Mouse (Mus musculus): Measurements from ENCODE around the gene St3gal3.

St3gal3 gene

DNA sequence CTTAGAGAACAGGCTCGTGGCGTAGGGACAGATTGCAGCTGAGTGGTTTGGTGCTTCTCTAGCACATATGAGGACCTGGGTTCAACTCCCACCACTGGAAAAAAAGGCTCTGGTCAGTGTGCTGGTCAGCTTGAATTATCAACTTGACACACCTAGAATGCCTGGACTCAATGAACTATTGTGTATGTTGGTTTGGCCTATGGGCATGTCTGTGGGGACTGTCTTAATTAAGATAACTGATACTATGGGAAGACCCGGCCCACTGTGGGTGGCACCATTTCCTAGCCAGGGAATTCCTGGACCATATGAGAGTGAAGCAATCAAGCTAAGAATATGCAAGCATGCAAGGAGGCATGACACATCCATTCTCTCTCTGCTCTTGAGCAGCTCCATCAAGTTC, 150.5 kb downstream of the St3gal3 start:
- no peak for DNase-seq (ENCODE audit: low spot score)

DNA sequence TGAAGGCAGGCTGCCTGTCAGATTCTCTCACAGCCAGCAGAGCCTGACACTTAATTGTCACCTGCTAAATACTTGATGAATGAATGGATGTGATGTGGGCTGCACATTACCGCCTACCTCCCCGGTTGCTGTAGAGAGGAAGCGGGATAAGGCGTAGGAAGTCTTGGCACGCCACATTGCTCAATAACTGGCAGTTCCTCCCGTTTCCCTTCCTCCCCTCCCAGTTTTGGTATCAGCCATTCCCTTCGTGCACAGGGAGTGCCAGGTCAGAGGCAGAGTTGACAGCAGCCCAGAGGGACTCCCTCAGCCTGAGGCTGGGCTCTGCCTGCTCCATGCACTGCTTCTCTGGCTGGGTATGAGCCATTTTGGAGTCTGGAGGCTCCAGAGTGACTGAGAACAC, 152.0 kb downstream of the St3gal3 start:
- peak; percentile 60 for DNase-seq (ENCODE audit: low spot score)

DNA sequence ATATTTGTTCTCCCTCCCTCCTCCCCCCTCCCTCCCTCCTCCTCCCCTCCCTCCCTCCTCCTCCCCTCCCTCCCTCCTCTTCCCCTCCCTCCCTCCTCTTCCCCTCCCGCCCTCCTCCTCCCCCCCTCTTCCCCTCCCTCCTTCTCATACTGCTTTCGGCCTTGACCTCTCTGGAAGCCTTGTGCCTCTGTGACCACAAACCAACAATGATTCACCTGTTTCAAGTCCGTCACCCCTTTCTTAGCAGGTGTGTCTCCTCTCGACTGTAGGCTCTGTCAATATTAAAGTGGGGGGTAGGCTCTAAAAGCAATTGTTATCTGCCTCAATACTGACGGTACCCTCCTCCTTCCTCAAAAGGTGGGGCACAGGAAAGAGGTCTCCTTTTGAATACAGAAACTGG, 153.2 kb downstream of the St3gal3 start:
- DNase-seq (ENCODE audit: low spot score), result no peak

DNA sequence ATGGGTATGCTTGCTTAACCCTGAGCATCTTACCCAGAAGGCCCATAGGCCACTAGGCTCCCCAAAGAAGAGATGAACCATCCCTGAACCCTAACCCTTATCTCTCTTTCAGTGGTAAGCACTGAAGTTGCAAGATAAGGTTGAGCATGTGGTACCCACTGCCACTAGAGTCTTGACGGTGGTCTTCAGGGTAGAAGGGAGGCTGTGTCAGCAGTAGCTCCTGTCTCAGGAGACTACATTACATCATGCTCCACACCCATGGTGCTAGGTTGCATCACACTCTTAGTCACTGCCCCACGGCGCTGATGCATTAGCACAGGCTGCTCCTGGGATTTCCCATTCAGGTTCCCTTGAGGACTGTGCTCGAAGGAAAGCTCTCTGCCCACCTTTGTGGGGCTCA, 154.6 kb downstream of the St3gal3 start:
- DNase-seq (ENCODE audit: low spot score), result no peak

DNA sequence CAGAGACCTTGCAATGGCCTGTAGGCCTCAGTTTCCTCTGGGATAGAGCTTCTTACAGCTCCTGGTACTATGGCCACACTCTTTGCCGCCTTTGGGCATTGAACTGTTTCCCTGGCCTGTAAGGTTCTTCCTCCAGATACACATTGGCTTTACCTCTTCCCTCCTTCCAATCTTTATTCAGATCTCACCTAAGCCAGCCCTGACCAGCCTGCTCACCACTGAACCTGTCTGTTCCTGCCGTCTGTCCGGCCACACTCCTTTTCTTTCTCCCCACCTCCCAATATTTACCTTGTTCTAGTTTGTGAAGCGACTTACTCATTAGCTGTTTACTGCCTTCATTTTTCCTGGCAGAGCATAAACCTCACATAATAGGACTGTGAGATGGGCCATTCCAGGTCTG, 155.5 kb downstream of the St3gal3 start:
- no peak for DNase-seq (ENCODE audit: low spot score)

DNA sequence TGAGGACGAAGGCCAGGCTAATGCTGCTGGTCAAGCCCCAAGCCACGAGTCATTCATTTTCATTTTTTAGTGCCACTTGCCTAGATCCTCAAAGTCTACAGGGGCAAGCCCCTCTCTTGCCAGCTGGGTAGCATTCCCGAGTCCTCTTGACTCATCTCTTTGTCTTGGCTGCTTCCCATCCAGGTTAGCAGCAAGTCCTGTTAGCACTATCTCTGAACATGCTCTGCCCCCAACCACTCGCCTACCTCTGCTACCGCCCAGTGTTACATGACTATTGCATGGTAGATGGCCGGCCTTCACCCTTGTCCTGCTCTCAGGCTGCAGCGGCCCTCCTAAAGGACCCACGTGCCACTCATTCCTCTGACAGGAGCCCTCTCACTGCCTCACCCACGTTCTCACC, 156.4 kb downstream of the St3gal3 start:
- DNase-seq (ENCODE audit: low spot score), result no peak

DNA sequence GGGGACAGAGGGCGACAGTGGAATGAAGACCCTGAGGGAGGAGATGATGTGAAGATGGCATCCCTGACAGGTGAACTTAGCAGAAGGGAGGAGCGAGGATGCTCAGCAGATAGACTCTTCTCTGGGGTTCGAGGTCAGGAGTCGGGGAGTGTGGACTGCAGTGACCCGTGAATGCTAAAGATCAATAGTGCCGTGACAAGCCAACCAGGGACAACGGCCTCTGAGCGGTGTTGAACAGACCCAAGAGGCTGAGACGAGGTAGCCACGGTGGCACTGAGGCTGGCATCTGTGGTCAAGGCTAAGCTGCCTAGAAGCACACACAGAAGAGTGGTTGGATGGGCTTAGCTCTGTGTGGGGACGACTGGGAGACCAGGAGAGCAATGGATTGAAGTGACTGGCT, 156.9 kb downstream of the St3gal3 start:
- no peak for DNase-seq (ENCODE audit: low spot score)

DNA sequence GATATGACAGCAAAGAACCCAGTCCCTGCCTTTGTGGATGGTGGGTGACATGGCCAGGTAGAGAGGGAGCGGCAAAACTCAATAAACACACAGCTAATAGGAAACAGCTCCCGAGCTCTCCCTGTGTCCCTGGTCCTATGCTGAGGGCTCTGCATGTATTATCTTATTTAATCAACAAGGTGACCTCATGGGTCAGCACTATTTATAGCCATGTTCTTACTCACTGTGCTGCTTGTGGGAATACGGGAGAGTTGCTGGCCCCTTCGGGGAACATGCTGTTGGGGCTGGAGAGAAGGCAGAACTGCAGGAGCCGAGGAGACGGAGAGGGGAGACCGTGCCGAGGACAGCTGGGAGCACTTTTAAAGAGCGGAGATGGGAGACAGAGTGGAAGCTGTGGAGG, 157.3 kb downstream of the St3gal3 start:
- no peak for DNase-seq (ENCODE audit: low spot score)

DNA sequence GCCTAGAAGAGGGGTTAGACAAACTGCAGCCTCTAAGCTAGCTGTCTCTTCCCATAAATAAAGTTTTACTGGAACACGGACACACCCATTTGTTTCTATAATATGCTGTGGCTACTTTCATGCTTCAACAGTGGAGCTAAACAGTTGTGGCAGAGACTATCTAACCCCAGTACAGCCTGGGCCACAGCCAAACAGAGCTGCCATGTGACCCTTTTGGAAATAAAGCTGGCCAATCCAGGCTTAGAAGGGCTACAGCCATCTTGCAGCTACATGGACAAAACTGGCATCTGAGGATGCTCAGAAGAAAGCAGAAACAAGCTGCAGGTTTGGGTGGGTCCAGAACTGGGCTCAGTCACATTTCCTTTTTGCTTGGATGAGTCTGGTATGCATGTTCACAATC, 158.9 kb downstream of the St3gal3 start:
- no peak for DNase-seq (ENCODE audit: low spot score)

DNA sequence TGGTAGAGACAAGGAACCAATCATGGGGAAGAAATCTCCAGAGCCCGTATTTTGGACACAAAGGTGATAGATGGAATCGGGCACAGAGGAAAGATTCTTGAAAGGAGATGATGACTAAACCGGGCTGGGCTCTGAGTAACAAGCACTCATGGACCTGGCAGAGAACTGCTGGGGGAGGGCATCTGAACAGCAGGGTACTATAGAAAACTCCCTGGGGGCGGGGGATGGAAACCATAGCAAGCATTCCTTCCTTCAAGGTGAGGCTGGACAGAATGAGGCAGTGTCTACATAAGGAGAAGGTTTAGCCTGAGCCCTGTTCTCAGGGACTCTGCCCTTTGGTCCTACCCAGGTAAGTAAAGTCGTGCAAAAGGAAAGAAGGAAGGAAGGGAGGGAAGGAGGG, 160.0 kb downstream of the St3gal3 start:
- DNase-seq (ENCODE audit: low spot score), result no peak

DNA sequence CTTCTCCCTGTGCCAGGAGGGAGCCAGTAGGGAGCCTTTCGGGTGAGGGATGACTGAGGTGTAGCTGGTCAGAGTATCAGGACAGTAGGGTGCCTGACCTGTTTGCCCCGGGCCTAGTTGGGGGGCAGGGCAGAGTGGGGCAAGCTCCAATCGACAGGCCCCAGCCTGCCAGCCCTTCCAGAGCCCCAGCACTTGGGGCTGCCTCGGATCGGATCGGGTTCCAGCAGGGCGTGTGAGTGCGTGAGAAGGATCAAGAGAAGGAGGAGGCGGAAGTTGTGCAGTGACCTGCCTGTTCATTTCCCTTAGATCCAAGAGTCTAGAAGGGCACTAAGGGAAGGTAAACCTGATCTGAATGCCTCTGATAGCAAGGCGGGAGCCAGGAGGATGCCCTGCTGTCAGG, 161.7 kb downstream of the St3gal3 start:
- no peak for DNase-seq (ENCODE audit: low spot score)

DNA sequence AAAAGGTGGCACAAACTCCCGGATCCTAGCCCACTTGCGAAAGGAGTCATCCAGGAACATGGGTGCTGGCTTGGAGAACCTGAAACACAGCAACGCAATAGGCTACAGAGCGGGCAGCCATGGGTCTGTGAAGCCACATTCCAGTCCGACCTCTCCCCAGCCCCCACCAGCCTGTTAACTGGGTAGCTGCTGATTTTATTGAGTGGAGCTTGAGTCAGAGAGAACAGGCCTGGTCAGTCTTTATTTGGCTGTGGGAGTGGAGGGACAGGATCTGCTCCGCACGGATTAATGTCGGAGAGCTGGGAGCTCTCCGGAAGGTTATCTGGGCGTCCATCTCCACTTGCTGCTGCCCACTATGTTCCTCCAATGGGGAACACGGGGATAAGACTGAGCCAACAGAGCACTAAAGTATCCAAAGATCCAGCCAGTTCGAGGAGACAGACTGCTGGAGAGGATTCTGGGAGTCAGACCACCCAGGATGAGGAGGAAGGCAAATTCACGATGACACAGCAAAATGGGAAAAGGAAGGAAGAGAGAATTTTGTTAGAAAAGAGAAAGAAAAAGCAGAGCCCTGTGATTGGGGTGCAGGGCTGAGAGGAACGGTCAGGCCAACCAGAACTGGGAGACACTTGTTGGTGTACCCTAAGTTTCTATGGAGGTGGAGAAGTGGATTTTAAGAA, 170.2 kb downstream of the St3gal3 start:
- DNase-seq (ENCODE audit: low spot score), result no peak

DNA sequence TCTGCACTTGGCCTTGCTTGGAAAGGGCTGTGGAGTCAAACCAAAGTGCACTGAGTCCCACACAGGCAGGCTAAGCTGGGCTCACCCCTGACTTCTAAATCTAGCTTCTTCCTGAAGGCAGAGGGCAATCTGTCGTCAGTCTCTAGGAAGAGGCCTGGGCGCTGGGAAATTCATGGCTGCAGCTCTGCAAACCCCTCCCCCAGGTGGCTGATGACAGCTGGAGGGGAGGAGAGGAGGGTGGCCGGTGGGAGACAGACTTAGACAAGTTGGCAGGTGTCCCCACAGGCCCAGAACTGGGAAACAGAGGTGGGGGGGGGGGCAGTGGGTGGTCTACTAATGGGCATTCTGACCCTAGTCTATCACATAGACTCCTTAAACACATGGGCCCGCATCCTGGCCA, 177.2 kb downstream of the St3gal3 start:
- no peak for DNase-seq (ENCODE audit: low spot score)

DNA sequence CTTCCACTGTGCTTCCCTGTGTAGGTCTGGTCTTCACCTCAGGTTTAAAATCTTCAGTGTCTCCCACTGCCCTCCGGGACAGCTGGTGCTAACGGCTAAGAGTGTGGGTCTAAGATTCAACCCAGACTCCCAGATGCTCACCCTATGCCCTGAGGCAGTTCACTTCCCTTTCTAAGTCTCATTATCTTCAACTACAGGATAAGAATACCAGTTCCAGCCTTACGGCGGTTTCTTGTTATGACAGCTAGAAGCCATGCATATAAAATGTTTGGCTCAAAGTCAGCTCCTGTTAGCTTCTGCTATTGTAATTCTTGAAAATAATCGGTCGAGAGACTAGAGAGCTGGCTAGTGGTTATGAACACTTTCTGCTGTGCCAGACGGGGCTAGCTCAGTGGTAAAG, 187.2 kb downstream of the St3gal3 start:
- no peak for DNase-seq (ENCODE audit: low spot score)

DNA sequence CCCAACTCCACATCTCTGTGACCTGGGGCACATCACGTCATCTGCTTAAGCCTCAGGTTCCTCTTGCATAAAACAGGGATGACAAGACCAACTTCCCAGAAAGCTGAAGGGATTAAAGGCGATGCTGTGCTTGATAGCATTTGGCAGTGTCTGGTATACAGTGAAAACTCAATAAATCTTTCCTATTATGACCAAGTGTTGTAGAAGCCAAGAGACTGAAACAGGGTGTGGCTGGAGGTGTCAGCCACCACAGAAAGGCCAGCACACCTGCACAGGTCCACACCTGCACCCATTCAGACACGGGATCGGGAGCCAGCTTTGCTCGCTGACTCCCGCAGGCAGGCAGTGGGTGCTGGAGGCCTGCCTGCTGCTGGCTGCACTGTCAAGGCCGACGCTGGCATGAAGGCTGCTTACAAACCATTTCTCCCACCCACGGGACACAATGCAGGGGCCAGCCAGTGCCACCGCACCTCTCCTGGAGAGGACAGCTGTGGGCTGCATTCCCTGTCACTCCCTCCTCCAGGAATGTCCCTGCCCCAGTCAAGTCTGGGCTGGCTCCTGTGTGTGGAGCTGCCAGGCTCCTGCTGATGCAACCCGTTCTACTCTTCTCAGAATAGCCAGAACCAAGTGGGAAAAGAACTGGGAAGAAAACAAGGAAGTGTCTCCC, 187.9 kb downstream of the St3gal3 start:
- no peak for DNase-seq (ENCODE audit: low spot score)

DNA sequence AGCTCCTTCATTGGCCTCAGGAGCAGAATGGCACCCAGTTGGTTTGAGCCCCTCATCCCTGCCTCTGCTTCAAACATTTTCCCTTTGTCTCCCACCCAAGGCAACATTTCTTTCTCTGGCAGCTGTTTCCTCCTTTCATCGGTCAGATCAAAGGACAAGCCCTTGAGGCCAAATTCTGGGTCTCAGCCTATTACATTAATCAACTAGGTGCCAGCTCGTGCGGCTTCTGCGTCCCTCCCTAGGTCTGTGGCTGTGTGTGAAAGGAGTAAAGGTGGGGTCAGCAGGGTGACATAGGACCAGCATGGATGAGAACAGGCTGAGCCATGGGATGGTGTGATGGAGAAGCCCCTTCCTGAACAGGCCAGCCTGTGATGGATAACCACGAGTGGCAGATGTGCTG, 191.4 kb downstream of the St3gal3 start:
- DNase-seq (ENCODE audit: low spot score), result no peak

DNA sequence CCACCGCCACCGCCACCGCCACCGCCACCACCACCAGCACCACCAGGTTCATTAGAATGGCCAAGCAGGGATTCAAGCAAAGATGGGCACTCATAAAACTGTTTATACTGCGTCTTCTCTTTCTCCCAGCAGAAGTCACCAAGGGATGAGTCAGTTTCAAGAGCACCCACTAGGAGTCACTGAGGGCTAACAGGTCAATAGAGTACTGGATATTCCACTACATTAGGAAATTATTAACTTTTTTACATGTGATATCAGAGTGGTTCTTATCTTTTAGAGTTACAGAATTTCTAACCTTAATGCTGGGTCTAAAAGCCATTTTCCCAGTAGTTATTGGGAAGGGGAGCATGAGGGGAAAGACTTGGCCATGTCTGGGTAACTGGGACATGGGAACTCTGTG, 197.8 kb downstream of the St3gal3 start:
- DNase-seq (ENCODE audit: low spot score), result no peak

DNA sequence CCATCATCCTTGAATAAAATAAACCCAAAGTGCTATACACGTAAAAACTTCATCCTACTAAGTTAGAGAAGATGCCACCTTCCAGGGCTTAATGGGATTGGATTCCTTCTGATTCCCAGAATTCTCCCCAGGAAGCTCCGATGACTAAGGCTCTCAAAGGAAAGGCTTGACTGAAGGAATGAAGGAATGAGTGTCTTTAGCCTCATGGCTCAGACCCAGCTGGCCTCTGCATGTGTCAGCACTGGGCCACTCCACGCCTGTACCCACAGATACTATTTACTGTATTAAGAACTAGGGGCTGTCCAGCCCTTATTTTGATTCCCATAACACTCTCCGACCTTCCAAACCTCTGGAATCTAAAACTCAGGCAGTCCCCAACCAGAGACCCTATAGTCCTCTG, 200.6 kb downstream of the St3gal3 start:
- no peak for DNase-seq (ENCODE audit: low spot score)

DNA sequence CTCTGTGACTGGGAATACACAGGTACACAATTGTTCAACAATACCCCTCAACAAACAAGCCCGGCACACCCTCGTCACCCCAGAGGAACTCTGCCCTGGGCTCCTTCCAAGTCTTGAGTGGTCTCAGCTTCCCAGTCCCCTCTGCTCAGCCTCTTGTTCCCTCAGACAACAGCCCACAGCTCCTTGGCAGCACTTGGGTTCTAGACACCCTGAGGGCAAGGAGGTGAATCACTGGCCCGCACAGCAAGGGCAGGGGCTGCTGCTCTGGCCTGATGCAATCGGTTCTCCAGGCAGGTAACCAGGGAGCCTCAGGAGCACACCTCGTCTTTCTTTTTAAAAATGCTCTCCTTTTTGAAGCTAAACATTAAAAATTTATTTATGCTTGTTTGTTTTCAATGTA, 201.5 kb downstream of the St3gal3 start:
- peak; percentile 41 for DNase-seq (ENCODE audit: low spot score)

DNA sequence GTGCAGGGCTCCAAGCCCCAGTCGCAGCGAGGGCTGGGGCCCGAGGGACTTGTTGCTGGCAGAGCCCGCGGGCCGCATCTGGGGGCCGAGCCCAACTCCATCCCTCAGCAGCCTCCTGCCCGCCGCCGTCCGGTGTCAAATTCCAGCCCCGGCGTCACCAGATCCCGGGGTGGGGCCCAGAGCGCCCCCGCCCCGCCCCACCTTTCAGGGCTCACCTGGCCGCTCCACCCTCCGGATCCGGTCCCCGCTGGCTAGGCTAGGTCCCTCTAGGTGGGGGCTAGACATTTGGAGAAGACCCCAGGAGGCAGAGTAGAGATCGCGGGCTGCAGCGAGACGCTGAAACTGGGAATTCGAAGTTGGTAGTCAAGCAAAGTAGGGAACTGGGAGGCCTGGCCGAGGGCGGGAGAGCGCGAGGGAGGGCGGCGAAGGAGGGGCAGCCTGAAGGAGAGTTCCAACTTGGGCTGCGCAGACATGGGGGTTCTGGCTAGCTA, 205.3 kb downstream of the St3gal3 start, which contains the start of gene Artn:
TSS of gene Artn (minus strand) at position 373 of the 491 bp plus-strand sequence.
- peak; percentile 51 for DNase-seq (ENCODE audit: low spot score)

DNA sequence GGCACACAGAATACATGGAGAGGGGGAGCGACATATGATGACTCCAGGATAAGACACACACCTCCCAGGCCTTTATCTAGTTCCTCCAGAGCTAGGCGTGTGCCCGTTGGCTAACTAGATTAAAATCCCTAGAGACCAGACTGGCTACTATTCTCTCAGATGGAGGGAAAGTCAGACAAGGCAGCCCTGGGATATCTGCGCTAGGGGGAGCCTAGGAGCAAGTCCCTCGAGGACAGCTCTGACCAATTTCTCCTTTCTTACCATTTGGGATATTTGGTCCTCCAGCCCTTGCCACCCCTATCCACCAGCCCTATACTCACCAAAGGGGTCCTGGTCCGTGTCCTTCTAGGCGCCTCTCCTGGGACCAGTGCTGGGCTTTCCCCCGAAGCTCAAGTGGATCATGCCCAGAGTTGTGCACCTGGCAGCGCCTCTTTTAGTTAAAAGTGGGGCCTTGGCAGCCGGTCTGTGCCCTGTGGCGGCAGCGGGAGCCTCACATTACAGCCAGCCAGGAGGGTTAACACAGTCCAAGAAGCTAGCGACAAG, 205.9 kb downstream of the St3gal3 start:
- DNase-seq (ENCODE audit: low spot score), result peak; percentile 58

DNA sequence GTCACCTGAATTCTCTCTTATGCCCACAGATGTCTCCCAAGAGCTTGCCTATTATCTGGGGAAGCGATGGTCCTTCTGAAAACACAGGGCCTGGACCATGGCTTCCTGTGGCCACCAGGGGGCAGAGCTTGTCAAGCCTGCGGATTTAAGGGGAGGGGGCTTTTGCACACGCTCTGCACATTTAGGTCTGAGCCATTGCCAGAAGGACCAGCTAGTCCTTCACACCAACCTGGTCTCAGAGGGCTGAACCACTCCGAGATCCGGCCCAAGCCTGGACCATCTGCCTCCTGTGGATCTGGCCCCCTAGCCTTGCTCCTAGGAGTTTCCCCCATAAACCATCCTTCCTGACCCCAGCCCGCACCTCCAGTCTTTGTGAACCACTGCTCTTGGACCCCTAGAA, 206.5 kb downstream of the St3gal3 start:
- DNase-seq (ENCODE audit: low spot score), result no peak

All from lung, postnatal 25 days (tissue).